Mouse (Mus musculus): Measurements from ENCODE around the gene Zfp764.
"Not testable (repeated sequence)": the region's sequence is repeated elsewhere in the genome, so short reads cannot be mapped to it uniquely, and the experiment has no call there.

The Zfp764 gene

DNA sequence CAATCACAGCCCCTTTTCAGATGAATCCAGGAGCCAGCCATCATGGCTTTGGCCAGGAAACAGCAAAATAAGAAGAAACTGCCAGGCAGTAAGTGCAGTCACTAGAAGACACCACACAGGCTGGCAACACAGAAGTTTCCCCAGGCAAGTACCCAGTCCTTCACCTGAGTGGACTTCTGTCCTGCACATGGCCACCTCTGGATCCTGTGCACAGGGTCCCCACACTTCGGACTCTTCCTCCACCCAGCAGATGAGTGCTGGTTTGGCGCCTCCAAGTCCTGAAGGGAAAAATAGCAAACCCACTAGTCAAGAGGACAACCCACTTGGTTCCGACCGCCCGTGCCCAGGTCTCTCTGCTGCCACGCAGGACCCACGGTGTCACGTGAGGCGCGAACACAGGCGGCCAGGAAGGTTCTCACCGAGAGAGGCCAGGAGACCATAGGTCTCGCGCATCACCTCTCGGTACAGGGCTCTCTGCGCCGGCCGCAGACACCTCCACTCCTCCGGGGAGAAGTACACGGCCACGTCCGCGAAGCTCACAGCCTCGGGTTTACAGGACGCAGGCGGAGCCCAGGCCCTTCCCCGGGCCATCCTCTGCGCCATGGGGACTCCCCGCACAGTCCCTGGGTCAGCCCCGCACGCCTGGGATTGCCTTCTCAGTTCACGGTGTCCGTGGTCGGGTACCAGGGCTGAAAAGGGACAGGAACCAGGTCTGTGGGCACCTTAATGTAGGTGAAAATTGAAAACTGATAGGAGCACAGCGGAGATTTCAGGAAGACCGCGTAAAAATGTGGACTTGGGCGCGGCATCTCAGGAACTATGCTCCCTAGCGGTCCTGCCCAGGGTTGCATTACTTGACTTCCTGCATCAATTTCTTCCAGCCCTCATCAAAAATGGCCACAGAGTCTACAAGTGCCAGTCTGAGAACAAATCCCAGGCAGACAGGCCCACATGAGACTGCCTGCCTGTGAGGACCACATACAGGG, at the start of gene Zfp764:
Zfp764 (minus strand) TSS at position 821 of the 986 bp plus-strand sequence.
- DNase-seq (ENCODE audit: low spot score in 2 of 2): peak; percentile 78 to 86

DNA sequence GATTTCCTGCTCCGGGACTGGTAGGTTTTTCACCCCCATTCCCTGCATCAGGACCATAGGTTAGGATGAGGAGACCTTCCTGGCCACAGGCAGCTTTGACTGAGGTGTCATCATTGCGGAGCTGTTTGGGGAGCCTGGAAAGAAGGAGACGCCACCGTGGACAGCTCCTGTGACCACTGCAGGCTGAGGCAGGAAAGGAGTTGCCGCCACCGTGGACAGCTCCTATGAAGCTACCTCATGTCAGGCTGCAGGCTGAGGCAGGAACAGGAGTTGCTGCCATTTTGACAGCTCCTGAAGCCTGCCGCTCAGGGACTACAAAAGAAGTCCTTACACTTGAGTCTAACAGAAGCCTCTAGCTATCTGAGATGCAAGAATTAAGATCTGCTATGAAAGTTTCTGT, 48.3 kb upstream of the Zfp764 start:
- no peak for DNase-seq (ENCODE audit: low spot score in 2 of 2)

DNA sequence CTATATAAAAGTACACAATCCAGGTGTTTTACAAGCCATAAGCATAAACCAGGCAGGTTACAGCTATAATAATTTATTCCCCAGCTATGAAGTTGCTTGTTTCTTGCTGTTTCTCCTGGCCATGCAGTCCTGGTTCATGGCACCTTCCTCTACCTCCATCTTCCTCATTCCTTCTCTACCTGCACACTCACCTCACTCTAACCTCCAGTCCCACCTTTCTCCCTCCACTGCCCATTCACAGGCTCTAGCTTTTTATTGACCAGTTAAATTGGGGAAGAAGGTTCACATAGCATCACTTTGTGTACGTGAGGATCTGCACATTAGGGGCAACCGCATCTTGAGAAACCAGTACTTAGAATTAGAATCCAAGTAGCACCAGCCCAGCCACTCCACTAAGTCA, 46.4 kb upstream of the Zfp764 start:
- DNase-seq (ENCODE audit: low spot score in 2 of 2): no peak

DNA sequence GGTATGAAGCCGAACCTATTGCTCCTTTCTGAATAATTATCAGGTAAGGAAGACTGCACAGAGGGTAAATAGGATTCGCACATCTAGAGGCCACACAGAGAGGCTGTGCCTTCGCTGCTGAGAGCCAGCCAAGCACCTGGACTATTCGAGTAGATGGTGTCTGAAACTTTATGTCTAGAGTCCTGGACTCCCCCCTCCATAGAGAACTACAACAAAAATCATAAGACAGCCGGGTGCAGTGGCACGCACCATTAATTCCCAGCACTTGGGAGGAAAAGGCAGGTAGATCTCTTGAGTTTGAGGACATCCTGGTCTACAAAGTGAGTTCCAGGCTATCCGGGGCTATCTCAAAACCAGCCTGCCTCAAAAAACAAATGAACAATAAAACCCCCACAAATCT, 43.3 kb upstream of the Zfp764 start:
- no peak for DNase-seq (ENCODE audit: low spot score in 2 of 2)

DNA sequence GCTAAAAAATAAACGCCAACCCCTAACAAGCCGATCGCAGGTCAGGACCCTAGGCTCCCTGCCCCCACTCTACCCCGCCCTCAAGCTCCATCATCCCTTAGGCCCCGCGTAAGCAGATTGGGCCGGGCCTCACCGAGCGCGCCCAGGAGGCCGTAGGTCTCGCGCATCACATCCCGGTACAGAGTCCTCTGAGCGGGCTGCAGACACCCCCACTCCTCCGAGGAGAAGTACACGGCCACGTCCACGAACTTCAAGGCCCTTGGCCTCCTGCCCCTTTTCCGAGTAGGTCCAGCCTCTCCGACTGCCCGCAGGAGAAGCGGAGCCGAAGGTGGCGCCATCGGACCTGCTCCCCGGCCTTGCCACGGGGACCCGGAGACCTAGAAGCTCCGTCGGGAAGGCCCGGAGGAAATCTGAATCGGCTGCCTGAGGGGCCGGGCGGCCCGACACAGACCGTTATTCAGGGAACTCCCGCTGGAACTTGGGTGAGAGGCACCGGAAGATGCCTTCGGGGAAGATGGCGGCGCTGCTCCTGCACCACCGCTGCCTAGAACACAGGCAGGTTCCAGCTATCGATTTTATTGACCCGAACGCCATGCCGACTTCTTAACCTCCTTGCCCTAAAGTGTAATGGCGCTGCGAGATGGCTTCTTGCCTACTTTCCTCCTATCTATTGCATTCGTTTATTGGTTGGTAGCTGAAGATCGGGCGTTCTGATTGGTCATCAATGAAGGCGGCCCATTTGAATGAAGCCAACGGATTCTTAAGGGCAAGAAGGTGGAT, 42.1 kb upstream of the Zfp764 start, which contains the start of gene Zfp689:
Zfp689 (minus strand) TSS at position 638 of the 780 bp plus-strand sequence.
- DNase-seq (ENCODE audit: low spot score in 2 of 2): peak; percentile 87 to 90

DNA sequence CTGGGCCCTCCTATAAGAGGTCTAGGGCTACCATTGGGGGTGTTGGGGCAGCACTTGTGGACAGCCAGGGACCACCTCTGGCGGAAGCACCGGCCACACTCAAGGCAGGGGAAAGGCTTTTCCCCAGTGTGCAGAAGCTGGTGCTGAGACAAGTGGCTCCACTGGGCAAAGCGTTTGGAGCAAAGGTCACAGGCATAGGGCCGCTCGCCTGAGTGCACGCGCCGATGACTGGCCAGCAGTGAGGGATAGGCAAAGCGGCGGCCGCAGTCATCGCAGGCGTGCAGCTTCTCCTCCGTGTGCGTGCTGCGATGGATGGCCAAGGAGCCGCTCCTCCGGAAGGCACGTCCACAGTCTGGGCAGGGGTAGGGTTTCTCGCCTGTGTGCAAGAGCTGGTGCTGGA, 37.4 kb upstream of the Zfp764 start:
- no peak for DNase-seq (ENCODE audit: low spot score in 2 of 2)

DNA sequence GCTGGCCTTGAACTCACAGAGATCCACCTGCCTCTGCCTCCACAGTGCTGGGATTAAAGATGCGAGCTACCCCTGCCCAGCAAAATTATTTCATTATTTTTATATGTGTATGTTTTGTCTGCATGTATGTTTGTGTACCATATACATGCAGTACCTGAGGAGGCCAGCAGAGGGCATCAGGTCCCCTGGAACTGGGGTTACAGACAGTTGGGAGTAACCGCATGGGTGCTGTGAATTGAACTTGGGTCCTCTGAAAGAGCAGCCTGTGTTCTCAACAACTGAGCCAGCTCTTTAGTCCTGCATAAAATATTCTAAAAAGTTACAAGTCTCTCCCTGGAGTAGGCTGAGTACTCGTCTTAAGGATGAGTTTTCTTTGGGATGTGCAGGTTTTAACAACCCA, 31.1 kb upstream of the Zfp764 start:
- no peak for DNase-seq (ENCODE audit: low spot score in 2 of 2)

DNA sequence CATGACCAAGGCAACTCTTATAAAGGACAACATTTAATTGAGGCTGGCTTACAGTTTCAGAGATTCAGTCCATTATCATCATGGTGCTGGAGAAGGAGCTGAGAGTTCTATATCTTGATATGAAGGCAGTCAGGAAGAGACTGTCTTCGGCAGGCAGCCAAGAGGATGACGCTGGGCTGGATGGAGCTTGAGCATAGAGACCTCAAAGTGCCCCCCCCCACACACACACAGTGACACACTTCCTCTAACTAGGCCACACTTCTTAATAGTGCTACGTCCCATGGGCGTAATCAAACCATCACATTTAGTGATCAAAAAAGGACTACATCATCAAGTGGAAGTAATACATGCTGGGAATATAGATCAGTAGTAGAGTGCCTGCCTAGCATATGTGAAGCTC, 28.6 kb upstream of the Zfp764 start:
- DNase-seq (ENCODE audit: low spot score in 2 of 2): no peak

DNA sequence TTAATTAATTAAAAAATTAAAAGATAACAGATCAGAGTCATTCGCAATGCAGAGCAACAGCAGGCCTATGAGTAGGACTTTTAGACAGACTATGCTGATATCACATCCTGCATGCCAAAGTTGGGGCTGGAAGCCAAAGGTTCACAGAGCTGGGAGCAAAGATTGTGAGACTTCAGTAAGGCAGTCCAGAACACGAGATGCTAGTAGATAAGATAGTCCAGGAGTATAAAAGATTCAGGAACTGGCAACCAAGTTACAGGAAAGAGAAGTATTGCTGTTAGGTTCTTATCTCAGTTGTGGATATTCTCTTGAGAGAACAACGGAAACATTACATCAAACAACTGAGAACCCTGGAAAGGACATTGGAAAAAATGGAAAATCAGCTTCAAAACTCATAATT, 19.7 kb upstream of the Zfp764 start:
- no peak for DNase-seq (ENCODE audit: low spot score in 2 of 2)

DNA sequence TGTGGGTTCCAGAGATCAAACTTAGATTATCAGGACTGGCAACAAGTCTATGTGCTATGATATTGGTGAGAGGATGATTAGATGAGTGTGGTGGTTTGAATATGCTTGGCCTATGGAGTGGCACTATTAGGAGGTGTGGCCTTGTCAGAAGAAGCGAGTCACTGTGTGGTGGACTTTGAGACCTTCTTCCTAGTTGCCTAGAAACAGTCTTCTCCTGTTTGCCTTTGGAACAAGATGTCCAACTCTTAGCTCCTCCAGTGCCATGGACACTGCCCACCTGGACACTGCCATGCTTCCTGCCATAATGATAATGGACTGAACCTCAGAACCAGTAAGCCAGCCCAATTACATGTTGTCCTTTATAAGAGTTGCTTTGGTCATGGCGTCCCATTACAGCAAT, 19.3 kb upstream of the Zfp764 start:
- no peak for DNase-seq (ENCODE audit: low spot score in 2 of 2)

DNA sequence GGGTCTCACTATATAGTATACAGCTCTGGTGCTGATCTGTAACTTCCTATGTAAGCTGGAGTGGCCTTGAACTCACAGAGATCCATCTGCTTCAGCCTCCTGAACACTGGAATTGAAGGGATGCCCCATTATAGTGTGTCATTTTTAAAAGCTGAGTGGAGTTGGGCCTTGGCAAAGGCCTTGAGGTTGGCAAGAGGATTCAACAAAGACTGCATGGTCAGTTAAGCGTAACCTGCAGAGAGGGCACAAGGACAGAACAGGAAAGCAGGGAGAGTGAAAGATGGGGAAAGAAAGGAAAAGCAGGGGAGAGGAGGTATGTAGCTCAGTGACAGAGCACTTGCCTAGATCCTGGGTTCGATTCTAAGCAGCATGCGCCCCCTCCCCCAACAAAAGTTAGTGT, 18.7 kb upstream of the Zfp764 start:
- DNase-seq (ENCODE audit: low spot score in 2 of 2): no peak

DNA sequence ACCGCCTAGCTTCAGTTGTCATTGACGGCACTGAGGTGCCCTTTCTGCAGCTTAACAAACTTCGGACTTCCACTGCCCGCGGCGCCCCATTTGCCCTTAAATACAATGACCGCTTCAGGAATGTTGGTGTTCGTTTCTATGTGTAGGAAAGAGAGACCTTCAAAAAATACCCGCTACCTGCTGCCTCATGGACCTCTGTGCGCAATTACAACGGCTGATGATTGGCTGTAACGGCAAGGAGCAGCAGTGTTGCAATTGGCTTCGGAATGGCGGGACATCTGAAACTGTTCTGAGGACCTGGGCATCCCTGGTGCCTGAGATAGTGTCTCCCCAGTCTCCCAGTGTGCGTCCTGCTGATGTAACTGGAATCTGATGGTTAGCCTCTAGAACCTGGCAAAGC, 15.6 kb upstream of the Zfp764 start:
- no peak for DNase-seq (ENCODE audit: low spot score in 2 of 2)

DNA sequence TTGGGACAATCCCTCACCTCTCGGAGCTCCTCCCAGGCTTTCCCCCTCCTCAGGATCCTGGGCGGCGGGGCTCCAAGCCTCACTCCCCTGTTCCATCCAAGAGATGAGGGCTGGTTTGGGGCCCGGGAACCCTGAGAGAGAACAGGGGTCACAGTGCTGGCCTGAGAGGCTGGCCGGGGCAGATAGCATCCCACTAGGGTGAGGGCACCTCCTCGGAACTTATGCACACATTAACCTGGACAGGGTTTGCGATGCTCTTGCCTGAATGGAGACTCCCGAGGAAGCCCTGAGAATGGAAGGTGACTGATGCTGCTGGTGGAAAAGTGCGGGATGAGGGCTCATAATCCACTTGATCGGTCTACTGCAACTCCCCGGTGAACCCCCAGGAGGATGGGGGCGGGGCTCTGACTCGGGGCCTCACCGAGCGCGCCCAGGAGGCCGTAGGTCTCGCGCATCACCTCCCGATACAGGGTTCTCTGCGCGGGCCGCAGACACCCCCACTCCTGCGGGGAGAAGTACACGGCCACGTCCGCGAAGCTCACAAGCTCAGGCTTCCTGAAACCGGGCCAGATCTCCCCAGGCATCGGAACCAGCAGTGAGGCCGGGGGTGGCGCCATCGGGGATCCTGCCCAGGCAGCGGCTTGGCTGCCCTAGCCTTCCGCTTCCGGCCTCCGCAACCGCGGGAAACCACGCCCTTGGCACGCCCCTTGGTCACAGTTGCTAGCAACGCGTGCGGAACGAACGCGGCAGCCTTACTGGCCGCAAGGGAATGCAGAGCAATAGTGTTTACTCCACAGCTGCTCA, 15.0 kb upstream of the Zfp764 start, which contains the start of gene Zfp688:
Zfp688 (minus strand) TSS at position 681 of the 804 bp plus-strand sequence.
- DNase-seq (ENCODE audit: low spot score in 2 of 2): peak; percentile 91 to 97

DNA sequence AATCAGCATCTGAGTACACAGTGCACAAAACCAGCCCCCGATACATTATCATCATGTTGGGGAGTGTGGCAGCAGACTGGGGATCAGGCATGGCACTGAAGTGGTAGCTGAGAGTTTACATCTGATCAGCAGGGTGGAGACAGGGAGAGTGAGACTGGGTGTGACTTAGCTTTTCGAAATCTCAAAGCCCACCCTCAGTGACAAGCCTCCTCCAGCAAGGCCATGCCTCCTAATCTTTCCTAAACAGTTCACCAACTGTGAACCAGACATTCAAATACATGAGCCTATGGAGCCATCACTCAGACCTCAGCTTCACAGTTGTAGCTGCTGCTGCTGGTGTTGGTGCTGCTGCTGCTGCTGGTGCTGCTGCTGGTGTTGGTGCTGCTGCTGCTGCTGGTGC, 4.8 kb upstream of the Zfp764 start:
- DNase-seq (ENCODE audit: low spot score in 2 of 2): no peak

DNA sequence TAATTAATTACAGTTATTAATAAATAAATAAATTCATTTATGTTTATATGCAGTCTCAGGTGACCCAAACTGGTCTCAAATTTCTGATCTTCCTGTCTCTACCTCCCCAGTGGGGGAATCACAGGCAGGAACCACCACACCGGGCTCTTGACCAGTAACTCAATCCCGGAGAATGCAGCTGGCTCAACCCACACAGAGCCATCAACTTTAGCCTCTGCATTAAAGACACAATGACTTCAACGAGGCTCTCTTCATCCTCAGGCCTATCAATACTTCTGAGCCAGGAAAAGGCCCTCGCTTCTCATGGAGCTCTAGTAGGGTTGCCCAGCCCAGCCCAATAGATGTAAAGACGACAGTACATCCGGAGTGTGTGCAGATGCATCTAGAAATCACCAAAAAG, 2.5 kb downstream of the Zfp764 start:
- DNase-seq (ENCODE audit: low spot score in 2 of 2): not testable (repeated sequence)

DNA sequence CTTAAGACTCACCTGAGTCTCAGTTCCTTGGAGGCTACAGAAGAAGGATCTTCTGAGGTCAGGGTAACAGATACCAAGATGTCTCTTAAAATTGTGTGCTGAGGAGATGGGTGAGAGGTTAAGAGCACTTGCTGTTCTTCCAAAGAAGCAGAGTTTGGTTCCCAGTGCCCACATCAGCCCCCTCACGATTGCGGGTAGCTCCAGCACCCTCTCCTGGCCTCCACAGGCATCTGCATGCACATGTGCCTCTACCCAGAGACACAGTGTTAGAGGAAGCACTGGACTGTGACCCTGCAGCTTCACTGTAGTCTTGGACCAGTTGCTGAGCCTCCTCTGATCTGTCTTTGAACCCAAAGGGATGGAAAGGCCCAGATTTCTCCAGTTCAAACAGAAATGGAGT, 3.6 kb downstream of the Zfp764 start:
- no peak for DNase-seq (ENCODE audit: low spot score in 2 of 2)

DNA sequence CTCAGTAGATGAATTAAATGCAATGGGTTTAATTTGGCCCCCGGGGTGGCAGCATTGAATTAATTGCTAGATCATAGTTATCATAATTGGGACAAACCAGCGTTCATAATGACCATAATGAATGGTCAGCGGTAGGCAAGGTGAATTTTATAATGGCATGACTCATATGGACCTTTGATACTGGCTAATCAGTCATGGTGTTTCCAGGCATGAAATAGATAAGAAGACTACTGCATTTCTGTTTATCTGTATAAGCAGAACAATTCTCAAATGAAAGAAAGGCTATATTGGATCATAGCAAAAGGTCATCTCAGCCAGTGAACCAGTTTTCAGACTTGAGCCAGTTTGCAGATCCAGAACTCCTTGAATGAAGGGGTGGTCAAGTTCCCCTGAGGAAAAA, 6.3 kb downstream of the Zfp764 start:
- DNase-seq (ENCODE audit: low spot score in 2 of 2): no peak

DNA sequence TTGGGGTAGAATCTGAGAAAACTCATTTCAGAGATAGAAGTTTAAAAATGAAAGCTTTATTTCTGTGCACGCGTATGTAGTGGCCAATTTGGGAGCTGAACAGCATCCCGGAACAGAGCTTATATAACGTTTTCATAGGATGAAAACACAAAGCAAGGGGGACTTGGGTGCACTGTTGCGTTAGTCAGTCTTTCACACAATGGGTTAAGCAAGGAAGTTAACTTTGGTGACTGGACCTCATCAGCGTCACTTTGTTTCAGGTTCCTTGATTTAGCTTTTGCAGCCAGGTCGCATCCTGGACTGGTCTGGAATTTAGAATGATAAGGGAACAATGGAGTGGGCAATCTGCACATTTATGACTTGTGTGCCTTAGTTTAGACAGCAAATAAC, 12.7 kb downstream of the Zfp764 start:
- no peak for DNase-seq (ENCODE audit: low spot score in 2 of 2)

DNA sequence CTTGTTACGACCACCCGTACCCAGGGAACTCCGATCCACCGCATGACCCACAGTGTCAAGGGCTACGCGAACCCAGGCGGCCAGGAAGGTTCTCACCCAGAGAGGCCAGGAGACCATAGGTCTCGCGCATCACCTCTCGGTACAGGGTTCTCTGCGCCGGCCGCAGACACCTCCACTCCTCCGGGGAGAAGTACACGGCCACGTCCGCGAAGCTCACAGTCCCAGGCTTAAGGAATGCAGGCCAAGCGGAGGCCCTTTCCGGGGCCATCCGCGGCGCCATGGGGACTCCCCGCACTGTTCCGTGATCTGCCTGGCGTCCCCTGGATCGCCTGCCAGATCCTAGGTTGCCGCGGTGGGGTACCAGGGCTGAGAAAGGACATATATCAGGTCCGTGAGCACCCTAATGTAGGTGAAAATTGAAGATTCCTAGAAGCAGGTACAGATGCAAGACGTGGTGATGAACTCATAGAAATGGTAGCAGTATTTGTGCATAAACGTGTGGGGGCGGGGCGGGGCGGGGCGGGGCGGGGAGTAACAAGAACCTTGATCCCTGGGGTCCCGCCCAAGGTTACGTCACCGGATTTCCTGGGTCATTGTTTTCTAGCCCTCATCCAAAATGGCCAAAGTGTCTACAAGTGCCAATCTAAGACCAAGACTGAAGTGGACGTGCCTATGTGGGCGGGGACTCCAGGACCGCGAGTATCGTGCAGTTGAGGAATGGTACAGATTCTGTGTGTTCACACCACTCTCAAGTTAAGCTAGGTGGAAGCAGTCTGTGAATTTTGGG, 13.3 kb downstream of the Zfp764 start, which contains the start of gene E430018J23Rik:
E430018J23Rik (minus strand) TSS at position 473 of the 787 bp plus-strand sequence.
- DNase-seq (ENCODE audit: low spot score in 2 of 2): peak; percentile 89 to 96

DNA sequence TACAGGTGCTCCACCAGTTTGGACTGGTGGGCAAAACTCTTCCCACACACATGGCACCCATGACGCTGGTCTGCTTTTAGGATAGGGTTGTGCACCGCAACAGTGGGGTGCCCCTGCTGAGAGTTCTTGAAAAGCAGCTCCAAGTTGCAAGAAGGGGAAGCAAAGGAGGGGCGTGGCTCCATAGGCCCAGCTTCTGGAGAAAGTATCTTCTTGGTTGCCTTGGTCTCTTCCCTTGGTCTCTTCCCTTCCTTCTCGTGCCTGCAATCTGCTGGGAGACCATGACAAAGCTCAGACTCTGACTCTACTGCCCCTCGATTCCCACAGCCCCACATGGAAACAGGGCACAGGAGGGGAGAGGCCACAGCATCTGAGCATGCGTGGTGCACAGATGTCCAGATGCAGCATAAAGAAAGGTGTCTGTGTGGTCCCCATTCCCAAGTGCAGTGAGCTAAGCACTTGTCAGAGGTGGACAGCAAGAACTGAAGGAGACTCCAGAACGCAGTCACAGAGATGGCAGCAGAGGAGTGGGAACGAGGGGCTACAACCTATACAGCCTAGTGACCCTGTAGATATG, 14.3 kb downstream of the Zfp764 start:
- no peak for DNase-seq (ENCODE audit: low spot score in 2 of 2)
